14 mouse cellular contexts compared by ENCODE assay signal in the genomic region with DNA sequence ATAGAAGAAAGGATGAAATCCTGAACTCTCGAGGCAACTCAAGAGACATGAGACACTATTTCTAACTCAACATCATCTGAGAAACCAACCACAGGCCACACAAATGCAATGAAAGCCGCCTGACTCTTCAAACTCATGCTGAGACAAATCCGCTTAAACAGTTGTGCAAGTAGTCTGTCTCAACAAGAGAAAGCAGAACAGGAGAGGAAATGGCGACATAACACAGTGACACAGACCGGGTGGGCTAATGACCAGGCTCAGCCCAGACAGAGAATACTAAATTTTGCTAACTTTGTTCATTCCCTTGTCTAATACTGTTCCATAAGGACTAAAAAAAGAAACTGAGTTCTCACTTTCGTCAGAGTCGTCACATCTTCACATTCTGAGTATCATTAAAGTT.
"Had no signal": no experiment of that assay in that cellular context is flagged by ENCODE, and none has a peak within 500 bp of the region (broad histone marks: within the 10 kb centered on the region; RNA-seq: fewer than 3 reads in every experiment).

No protein-coding gene starts in this region.

- H3K4me3 ChIP-seq: left cerebral cortex, adult 2 months; limb, embryonic 10.5 days; liver, embryonic 12.5 days; lung, embryonic 15.5 days; megakaryocyte, embryonic 14.5 days; midbrain, embryonic 15.5 days had no signal

- DNase-seq: kidney, adult 18-20 months; kidney, postnatal 10 days; kidney, postnatal 4 days; right cerebral cortex, adult 18-20 months; right cerebral cortex, postnatal 25 days; thymus, postnatal 4 days had no signal

- H3K9ac ChIP-seq: liver, embryonic 12.5 days; lung, embryonic 15.5 days; midbrain, embryonic 15.5 days had no signal

- H3K4me2 ChIP-seq: liver, embryonic 12.5 days; lung, embryonic 15.5 days; midbrain, embryonic 11.5 days; midbrain, embryonic 15.5 days had no signal

- ATAC-seq: liver, embryonic 12.5 days; midbrain, embryonic 15.5 days had no signal

- H3K9me3 ChIP-seq: limb, embryonic 10.5 days; liver, embryonic 12.5 days; lung, embryonic 15.5 days; megakaryocyte, embryonic 14.5 days; midbrain, embryonic 15.5 days had no signal

- H3K36me3 ChIP-seq: limb, embryonic 10.5 days; liver, embryonic 12.5 days; lung, embryonic 15.5 days; midbrain, embryonic 15.5 days had no signal

- H3K4me1 ChIP-seq: liver, embryonic 12.5 days; lung, embryonic 15.5 days had no signal

- H3K27ac ChIP-seq: left cerebral cortex, adult 2 months; limb, embryonic 10.5 days; liver, embryonic 12.5 days; lung, embryonic 15.5 days; midbrain, embryonic 15.5 days; stomach, postnatal 0 days had no signal

- H3K27me3 ChIP-seq: liver, embryonic 12.5 days; lung, embryonic 15.5 days; megakaryocyte, embryonic 14.5 days; midbrain, embryonic 15.5 days had no signal
